Mouse (Mus musculus): ENCODE data around the gene Srp9.

The Srp9 gene

GRCm38 (mm10) chr1:182124506-182124905 is at the start of gene Srp9:
Gene Srp9, plus strand, starts transcription at chr1:182124737.
- DNase-seq (ENCODE audit: low spot score): peak; percentile 99

GRCm38 (mm10) chr1:182081744-182082419 is 42.7 kb upstream of the Srp9 start:
- DNase-seq (ENCODE audit: low spot score): peak; percentile 84

GRCm38 (mm10) chr1:182083459-182083858 is 41.1 kb upstream of the Srp9 start:
- DNase-seq (ENCODE audit: low spot score): no peak

- no peak for DNase-seq (ENCODE audit: low spot score)
Measured at GRCm38 (mm10) chr1:182086759-182087158, 37.8 kb upstream of the Srp9 start.

GRCm38 (mm10) chr1:182087351-182087750 is 37.2 kb upstream of the Srp9 start:
- no peak for DNase-seq (ENCODE audit: low spot score)

- peak; percentile 60 for DNase-seq (ENCODE audit: low spot score)
Measured at GRCm38 (mm10) chr1:182087753-182088633, 36.5 kb upstream of the Srp9 start.

- peak; percentile 93 for DNase-seq (ENCODE audit: low spot score)
Measured at GRCm38 (mm10) chr1:182088844-182089418, 35.6 kb upstream of the Srp9 start.

- DNase-seq (ENCODE audit: low spot score): peak; percentile 72
Measured at GRCm38 (mm10) chr1:182089600-182090297, 34.8 kb upstream of the Srp9 start.

GRCm38 (mm10) chr1:182090298-182090677 is 34.2 kb upstream of the Srp9 start:
- peak; percentile 40 for DNase-seq (ENCODE audit: low spot score)

GRCm38 (mm10) chr1:182091261-182091660 is 33.3 kb upstream of the Srp9 start:
- peak; percentile 44 for DNase-seq (ENCODE audit: low spot score)

- DNase-seq (ENCODE audit: low spot score): no peak
Measured at GRCm38 (mm10) chr1:182091746-182092412, 32.7 kb upstream of the Srp9 start.

GRCm38 (mm10) chr1:182092413-182092800 is 32.1 kb upstream of the Srp9 start:
- no peak for DNase-seq (ENCODE audit: low spot score)

GRCm38 (mm10) chr1:182093407-182093806 is 31.1 kb upstream of the Srp9 start:
- DNase-seq (ENCODE audit: low spot score): no peak

- no peak for DNase-seq (ENCODE audit: low spot score)
Measured at GRCm38 (mm10) chr1:182094473-182095136, 29.9 kb upstream of the Srp9 start.

- peak; percentile 79 for DNase-seq (ENCODE audit: low spot score)
Measured at GRCm38 (mm10) chr1:182095240-182095741, 29.2 kb upstream of the Srp9 start.

- DNase-seq (ENCODE audit: low spot score): no peak
Measured at GRCm38 (mm10) chr1:182096707-182097106, 27.8 kb upstream of the Srp9 start.

GRCm38 (mm10) chr1:182099062-182099461 is 25.5 kb upstream of the Srp9 start:
- DNase-seq (ENCODE audit: low spot score): no peak

- no peak for DNase-seq (ENCODE audit: low spot score)
Measured at GRCm38 (mm10) chr1:182100403-182100802, 24.1 kb upstream of the Srp9 start.

GRCm38 (mm10) chr1:182101468-182101867 is 23.1 kb upstream of the Srp9 start:
- no peak for DNase-seq (ENCODE audit: low spot score)

GRCm38 (mm10) chr1:182102706-182103105 is 21.8 kb upstream of the Srp9 start:
- DNase-seq (ENCODE audit: low spot score): no peak

- DNase-seq (ENCODE audit: low spot score): no peak
Measured at GRCm38 (mm10) chr1:182103436-182103835, 21.1 kb upstream of the Srp9 start.

All from MN1 (cell line).